Mouse (Mus musculus): ENCODE data around the gene Slf1. TPM values are rescaled to one million over a fixed set of nuclear protein-coding genes. Genes with fewer than 3 reads are reported as not detected.

Slf1 gene
- polyA plus RNA-seq, 1 experiment from 2014 or later: 37.1 TPM

Other genes starting within 250 kb of the Slf1 start
- gene 2210408I21Rik, start 67 bp upstream of the Slf1 start, polyA plus RNA-seq (2015; fragmentation: Nextera tagmentation; extraction: Ambion mirVana): 9.9 and 11.7 TPM in 2 replicates